Mouse (Mus musculus) myocyte (in vitro differentiated cells): ENCODE measurements around the gene Cd84. TPM values are rescaled to one million over a fixed set of nuclear protein-coding genes. Genes with fewer than 3 reads are reported as not detected.

Source experiments
- H3K27me3 ChIP-seq: one replicate; pipeline ENCODE4 v1.6.1; 2011; ENCODE audit not compliant: control insufficient read depth, insufficient read depth, insufficient read length
- H3K36me3 ChIP-seq: one replicate; pipeline ENCODE4 v1.6.1; 2011; ENCODE audit not compliant: control insufficient read depth, insufficient read depth
- H3K4me2 ChIP-seq: one replicate; pipeline ENCODE4 v1.6.1; 2011; ENCODE audit warnings: low read depth, control low read depth
- H3K4me3 ChIP-seq: one replicate; pipeline ENCODE4 v1.5.1; 2011; ENCODE audit warnings: mild to moderate bottlenecking, control low read depth, moderate library complexity
- H3K79me2 ChIP-seq: one replicate; pipeline ENCODE4 v1.6.1; 2011; ENCODE audit not compliant: control insufficient read depth, insufficient read depth
- H3ac ChIP-seq: one replicate; pipeline ENCODE4 v1.6.1; 2011; ENCODE audit not compliant: control insufficient read depth, insufficient read length
- CEBPB ChIP-seq: IDR thresholded peaks from 2 replicates; pipeline ENCODE4 v1.6.1; 2011; ENCODE audit warnings: mild to moderate bottlenecking, moderate library complexity; ENCODE audit not compliant: poor library complexity, insufficient read depth, severe bottlenecking
- E2F4 ChIP-seq: IDR thresholded peaks from one replicate; pipeline ENCODE4 v1.6.1; 2011; ENCODE audit warnings: mild to moderate bottlenecking, control low read depth, moderate library complexity; ENCODE audit not compliant: insufficient read depth
- MAX ChIP-seq: IDR thresholded peaks from one replicate; pipeline ENCODE4 v1.6.1; 2011; ENCODE audit warnings: low read depth, mild to moderate bottlenecking, control low read depth
- MYOD1 ChIP-seq, 3 experiments: IDR thresholded peaks; one replicate each; pipeline ENCODE4 v1.6.1; 2011; ENCODE audit warnings: control low read depth in 2 of 3, low read depth in 2 of 3, mild to moderate bottlenecking in 2 of 3, moderate library complexity in 1 of 3; ENCODE audit not compliant: insufficient read length in 2 of 3, control insufficient read depth in 1 of 3
- MYOG ChIP-seq, 3 experiments: IDR thresholded peaks; one replicate each; pipeline ENCODE4 v1.6.1; 2011; ENCODE audit warnings: control low read depth in 2 of 3, low read depth in 2 of 3, mild to moderate bottlenecking in 2 of 3; ENCODE audit not compliant: insufficient read length in 2 of 3, control insufficient read depth in 1 of 3, insufficient read depth in 1 of 3
- POLR2A ChIP-seq: IDR thresholded peaks from one replicate; pipeline ENCODE4 v1.6.1; 2011; ENCODE audit warnings: low read depth, mild to moderate bottlenecking, control low read depth, moderate library complexity; ENCODE audit not compliant: insufficient read length
- POLR2AphosphoS2 ChIP-seq: IDR thresholded peaks from one replicate; pipeline ENCODE4 v1.6.1; 2011; ENCODE audit warnings: low read depth, control low read depth; ENCODE audit not compliant: insufficient read length
- REST ChIP-seq: IDR thresholded peaks from one replicate; pipeline ENCODE4 v1.6.1; 2011; ENCODE audit warnings: mild to moderate bottlenecking, control low read depth, moderate library complexity; ENCODE audit not compliant: insufficient read depth, insufficient read length
- SRF ChIP-seq: IDR thresholded peaks from one replicate; pipeline ENCODE4 v1.6.1; 2011; ENCODE audit warnings: low read depth; ENCODE audit not compliant: control insufficient read depth, insufficient read length
- TCF12 ChIP-seq: IDR thresholded peaks from one replicate; pipeline ENCODE4 v1.6.1; 2011; ENCODE audit warnings: mild to moderate bottlenecking, control low read depth; ENCODE audit not compliant: poor library complexity, insufficient read depth, severe bottlenecking
- TCF3 ChIP-seq: IDR thresholded peaks from one replicate; pipeline ENCODE4 v1.6.1; 2011; ENCODE audit warnings: low read depth, control low read depth; ENCODE audit not compliant: insufficient read length
- USF1 ChIP-seq: IDR thresholded peaks from one replicate; pipeline ENCODE4 v1.6.1; 2011; ENCODE audit warnings: low read depth, mild to moderate bottlenecking, control low read depth, moderate library complexity
- polyA plus RNA-seq: library from polyadenylated mRNA; unstranded; fragments of >200 nt; fragmentation: generic; extraction: Trizol; gene quantifications from one replicate; pipeline ENCODE4 v1.2.1, GENCODE M21; 2012; ENCODE audit warnings: missing spikeins

The Cd84 gene
- polyA plus RNA-seq, 1 experiment, result not detected

- TF ChIP-seq SRF (no peak), CEBPB (no peak), E2F4 (no peak), TCF12 (no peak), MYOG (IDR thresholded peaks at IDR 0.05; ENCODE audit: control insufficient read depth in 1 of 3, insufficient read depth in 1 of 3, insufficient read length in 2 of 3, low read depth in 2 of 3) (no peak), USF1 (no peak), POLR2A (no peak), TCF3 (no peak), REST (no peak), MAX (no peak), MYOD1 (IDR thresholded peaks at IDR 0.05; ENCODE audit: control insufficient read depth in 1 of 3, insufficient read length in 2 of 3, low read depth in 2 of 3) (no peak)
- Histone ChIP-seq H3K36me3 (no peaks in the 10 kb centered on the region), H3K79me2 (no peaks in the 10 kb centered on the region), H3ac (no peak overlapping the region), H3K4me3 (no peak overlapping the region), H3K27me3 (no peaks in the 10 kb centered on the region), H3K4me2 (no peak overlapping the region)
These were observed 80.5 kb downstream of the Cd84 start for GRCm38 (mm10) chr1:171919901-171920510.

DNA sequence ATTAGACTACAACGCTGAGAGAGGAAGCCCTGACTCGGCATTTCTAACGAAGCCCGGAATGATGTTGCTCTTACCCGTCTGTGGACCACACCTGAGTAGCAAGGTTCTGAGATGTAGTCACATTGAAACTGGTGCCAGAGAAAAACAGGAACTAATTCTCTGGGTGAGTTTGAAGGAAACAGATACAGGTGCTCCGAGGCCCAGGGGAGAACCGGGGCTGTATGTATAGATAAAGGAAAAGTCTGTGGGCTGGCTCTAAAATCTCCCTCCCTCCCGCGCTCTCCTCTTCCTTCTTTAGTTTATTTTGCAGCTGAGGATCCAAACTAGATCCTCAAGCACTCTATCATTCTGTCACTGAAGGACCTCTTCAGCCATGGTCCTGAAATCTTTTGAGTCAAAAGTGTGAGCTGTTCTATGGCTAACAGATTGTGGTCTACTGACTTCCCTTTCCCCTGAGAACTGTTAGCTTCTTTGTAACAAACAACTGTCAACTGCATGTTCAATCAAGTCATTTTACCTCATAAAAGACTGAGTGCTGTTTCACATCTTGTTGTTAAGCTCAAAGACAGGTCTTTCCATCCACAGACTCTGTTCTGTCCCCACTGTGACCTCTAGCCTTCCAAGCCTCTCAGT lies 81.6 kb downstream of the Cd84 start:
- H3K27me3 ChIP-seq, result no peaks in the 10 kb centered on the region
- no peaks in the 10 kb centered on the region for H3K36me3 ChIP-seq
- no peak overlapping the region for H3ac ChIP-seq
- H3K4me3 ChIP-seq, result no peak overlapping the region
- H3K4me2 ChIP-seq, result no peak overlapping the region
- no peaks in the 10 kb centered on the region for H3K79me2 ChIP-seq
- TF ChIP-seq MAX, result no peak
- TF ChIP-seq CEBPB, result no peak
- no peak for TF ChIP-seq POLR2A
- no peak for TF ChIP-seq MYOG (IDR thresholded peaks at IDR 0.05; ENCODE audit: control insufficient read depth in 1 of 3, insufficient read depth in 1 of 3, insufficient read length in 2 of 3, low read depth in 2 of 3)
- TF ChIP-seq SRF, result no peak
- no peak for TF ChIP-seq MYOD1 (IDR thresholded peaks at IDR 0.05; ENCODE audit: control insufficient read depth in 1 of 3, insufficient read length in 2 of 3, low read depth in 2 of 3)
- TF ChIP-seq POLR2AphosphoS2, result no peak
- TF ChIP-seq TCF3, result no peak
- no peak for TF ChIP-seq E2F4

GRCm38 (mm10) chr1:171921641-171922040 lies 82.1 kb downstream of the Cd84 start:
- no peak for TF ChIP-seq MAX
- TF ChIP-seq TCF12, result no peak
- no peak for TF ChIP-seq MYOG (IDR thresholded peaks at IDR 0.05; ENCODE audit: control insufficient read depth in 1 of 3, insufficient read depth in 1 of 3, insufficient read length in 2 of 3, low read depth in 2 of 3)
- no peak for TF ChIP-seq SRF
- no peak for TF ChIP-seq USF1
- no peak for TF ChIP-seq CEBPB
- TF ChIP-seq REST, result no peak
- TF ChIP-seq TCF3, result no peak
- Histone ChIP-seq H3K4me3 (no peak overlapping the region), H3K27me3 (no peaks in the 10 kb centered on the region), H3ac (no peak overlapping the region), H3K79me2 (no peaks in the 10 kb centered on the region), H3K36me3 (no peaks in the 10 kb centered on the region), H3K4me2 (no peak overlapping the region)

- no peaks in the 10 kb centered on the region for H3K79me2 ChIP-seq
- no peak overlapping the region for H3ac ChIP-seq
- no peak for TF ChIP-seq TCF3
- no peak for TF ChIP-seq MAX
- TF ChIP-seq SRF, result no peak
- TF ChIP-seq POLR2A, result no peak
- no peak for TF ChIP-seq MYOG (IDR thresholded peaks at IDR 0.05; ENCODE audit: control insufficient read depth in 1 of 3, insufficient read depth in 1 of 3, insufficient read length in 2 of 3, low read depth in 2 of 3)
- no peak for TF ChIP-seq POLR2AphosphoS2
- TF ChIP-seq TCF12, result no peak
- no peak for TF ChIP-seq USF1
- TF ChIP-seq CEBPB, result no peak
- TF ChIP-seq E2F4, result no peak
- TF ChIP-seq MYOD1 (IDR thresholded peaks at IDR 0.05; ENCODE audit: control insufficient read depth in 1 of 3, insufficient read length in 2 of 3, low read depth in 2 of 3), result no peak
- TF ChIP-seq REST, result no peak
- H3K4me3 ChIP-seq, result no peak overlapping the region
- H3K36me3 ChIP-seq, result no peaks in the 10 kb centered on the region
- no peak overlapping the region for H3K4me2 ChIP-seq
- no peaks in the 10 kb centered on the region for H3K27me3 ChIP-seq
These were observed 83.3 kb downstream of the Cd84 start for GRCm38 (mm10) chr1:171922844-171923243.
